Mouse (Mus musculus): ENCODE measurements at regions not wholly inside any gene's neighbourhood (a gene's known extent, or its start where the extent isn't known, plus 50 kb on each side); places are given as distances from the start of the nearest gene placed in this dataset.
"Not testable (repeated sequence)": the region's sequence is repeated elsewhere in the genome, so short reads cannot be mapped to it uniquely, and the experiment has no call there.

- no peak overlapping the region for H3K9ac ChIP-seq
- H3K4me3 ChIP-seq (replicated peaks), result no peak overlapping the region
- ATAC-seq, result no peak
- H3K27ac ChIP-seq, result no peak overlapping the region
- 87% methylated on average over 10 of the region's 10 CpGs for WGBS
- no peak overlapping the region for H3K4me2 ChIP-seq (replicated peaks)
- H3K4me1 ChIP-seq (replicated peaks), result no peaks in the 10 kb centered on the region
- no peaks in the 10 kb centered on the region for H3K36me3 ChIP-seq
- no peaks in the 10 kb centered on the region for H3K9me3 ChIP-seq
- no peaks in the 10 kb centered on the region for H3K27me3 ChIP-seq (replicated peaks)
These were observed 466.0 kb downstream of the Gm11232 start for GRCm38 (mm10) chr4:71291741-71292149.

- not testable (repeated sequence) for H3K4me2 ChIP-seq (replicated peaks); H3K4me3 ChIP-seq (replicated peaks); H3K36me3 ChIP-seq; H3K27ac ChIP-seq; H3K9me3 ChIP-seq; H3K4me1 ChIP-seq (replicated peaks); H3K27me3 ChIP-seq (replicated peaks); ATAC-seq; H3K9ac ChIP-seq
- 93% methylated on average over 22 of the region's 22 CpGs for WGBS
These were observed 466.5 kb downstream of the Gm11232 start for GRCm38 (mm10) chr4:71291111-71291740.

- H3K9ac ChIP-seq, result no peak overlapping the region
- H3K4me3 ChIP-seq (replicated peaks), result no peak overlapping the region
- no peaks in the 10 kb centered on the region for H3K4me1 ChIP-seq (replicated peaks)
- no peaks in the 10 kb centered on the region for H3K27me3 ChIP-seq (replicated peaks)
- no peak overlapping the region for H3K27ac ChIP-seq
- WGBS, result 73% methylated on average over 1 of the region's 1 CpGs
- no peaks in the 10 kb centered on the region for H3K9me3 ChIP-seq
- H3K36me3 ChIP-seq, result no peaks in the 10 kb centered on the region
- no peak for ATAC-seq
- no peak overlapping the region for H3K4me2 ChIP-seq (replicated peaks)
These were observed 474.6 kb downstream of the Gm11232 start for GRCm38 (mm10) chr4:71283147-71283546.

GRCm38 (mm10) chr4:71279710-71280109 is 478.1 kb downstream of the Gm11232 start:
- no peak overlapping the region for H3K27ac ChIP-seq
- H3K9ac ChIP-seq, result no peak overlapping the region
- H3K9me3 ChIP-seq, result no peaks in the 10 kb centered on the region
- H3K4me1 ChIP-seq (replicated peaks), result no peaks in the 10 kb centered on the region
- 47% methylated on average over 1 of the region's 1 CpGs for WGBS
- H3K36me3 ChIP-seq, result no peaks in the 10 kb centered on the region
- no peak overlapping the region for H3K4me3 ChIP-seq (replicated peaks)
- ATAC-seq, result no peak
- no peak overlapping the region for H3K4me2 ChIP-seq (replicated peaks)
- H3K27me3 ChIP-seq (replicated peaks), result no peaks in the 10 kb centered on the region

- H3K4me2 ChIP-seq (replicated peaks), result no peak overlapping the region
- no peak for ATAC-seq
- H3K4me3 ChIP-seq (replicated peaks), result no peak overlapping the region
- H3K27ac ChIP-seq, result no peak overlapping the region
- no peak overlapping the region for H3K9ac ChIP-seq
- H3K9me3 ChIP-seq, result no peaks in the 10 kb centered on the region
- no peaks in the 10 kb centered on the region for H3K27me3 ChIP-seq (replicated peaks)
- no peaks in the 10 kb centered on the region for H3K36me3 ChIP-seq
- no peaks in the 10 kb centered on the region for H3K4me1 ChIP-seq (replicated peaks)
- 77% methylated on average over 2 of the region's 2 CpGs for WGBS
These were observed 497.9 kb downstream of the Gm11232 start for GRCm38 (mm10) chr4:71259897-71260296.

- Histone ChIP-seq H3K36me3 (no peaks in the 10 kb centered on the region), H3K27me3 (replicated peaks) (no peaks in the 10 kb centered on the region), H3K4me2 (replicated peaks) (no peak overlapping the region), H3K4me1 (replicated peaks) (no peaks in the 10 kb centered on the region), H3K27ac (no peak overlapping the region), H3K4me3 (replicated peaks) (no peak overlapping the region), H3K9ac (no peak overlapping the region), H3K9me3 (no peaks in the 10 kb centered on the region)
- no peak for ATAC-seq
- WGBS, result 74% methylated on average over 4 of the region's 4 CpGs
These were observed 527.3 kb downstream of the Gm11232 start for GRCm38 (mm10) chr4:71230497-71230872.

- Histone ChIP-seq H3K9me3 (no peaks in the 10 kb centered on the region), H3K4me2 (replicated peaks) (no peak overlapping the region), H3K4me3 (replicated peaks) (no peak overlapping the region), H3K9ac (no peak overlapping the region), H3K36me3 (no peaks in the 10 kb centered on the region), H3K27ac (no peak overlapping the region), H3K4me1 (replicated peaks) (no peaks in the 10 kb centered on the region), H3K27me3 (replicated peaks) (no peaks in the 10 kb centered on the region)
- no peak for ATAC-seq
- 84% methylated on average over 3 of the region's 3 CpGs for WGBS
These were observed 527.8 kb downstream of the Gm11232 start for GRCm38 (mm10) chr4:71229796-71230496.

GRCm38 (mm10) chr4:71226653-71227052 is 531.1 kb downstream of the Gm11232 start:
- no peak overlapping the region for H3K4me2 ChIP-seq (replicated peaks)
- H3K4me1 ChIP-seq (replicated peaks), result no peaks in the 10 kb centered on the region
- no peaks in the 10 kb centered on the region for H3K9me3 ChIP-seq
- 44% methylated on average over 4 of the region's 4 CpGs for WGBS
- no peaks in the 10 kb centered on the region for H3K36me3 ChIP-seq
- no peaks in the 10 kb centered on the region for H3K27me3 ChIP-seq (replicated peaks)
- H3K9ac ChIP-seq, result no peak overlapping the region
- H3K27ac ChIP-seq, result no peak overlapping the region
- H3K4me3 ChIP-seq (replicated peaks), result no peak overlapping the region
- peak; percentile 86 for ATAC-seq

GRCm38 (mm10) chr4:71218060-71218459 is 539.7 kb downstream of the Gm11232 start:
- H3K4me1 ChIP-seq (replicated peaks), result no peaks in the 10 kb centered on the region
- no peak overlapping the region for H3K4me3 ChIP-seq (replicated peaks)
- H3K9me3 ChIP-seq, result no peaks in the 10 kb centered on the region
- 75% methylated on average over 3 of the region's 3 CpGs for WGBS
- H3K27ac ChIP-seq, result no peak overlapping the region
- ATAC-seq, result no peak
- H3K27me3 ChIP-seq (replicated peaks), result no peaks in the 10 kb centered on the region
- H3K36me3 ChIP-seq, result no peaks in the 10 kb centered on the region
- no peak overlapping the region for H3K9ac ChIP-seq
- no peak overlapping the region for H3K4me2 ChIP-seq (replicated peaks)

GRCm38 (mm10) chr4:71187801-71188200 is 570.0 kb downstream of the Gm11232 start:
- WGBS, result 46% methylated on average over 1 of the region's 1 CpGs
- no peak for ATAC-seq

GRCm38 (mm10) chr4:71177661-71178060 is 580.1 kb downstream of the Gm11232 start:
- H3K27me3 ChIP-seq (replicated peaks), result no peaks in the 10 kb centered on the region
- H3K4me3 ChIP-seq (replicated peaks), result no peak overlapping the region
- no peak overlapping the region for H3K4me2 ChIP-seq (replicated peaks)
- H3K36me3 ChIP-seq, result no peaks in the 10 kb centered on the region
- no peak overlapping the region for H3K9ac ChIP-seq
- ATAC-seq, result no peak
- H3K4me1 ChIP-seq (replicated peaks), result no peaks in the 10 kb centered on the region
- H3K9me3 ChIP-seq, result no peaks in the 10 kb centered on the region
- no peak overlapping the region for H3K27ac ChIP-seq
- WGBS, result 70% methylated on average over 2 of the region's 2 CpGs

More at GRCm38 (mm10) chr4:71187801-71188200, 570.0 kb downstream of the Gm11232 start:
- Histone ChIP-seq H3K4me2 (replicated peaks) (no peak overlapping the region), H3K27me3 (replicated peaks) (no peaks in the 10 kb centered on the region), H3K4me1 (replicated peaks) (no peaks in the 10 kb centered on the region), H3K36me3 (no peaks in the 10 kb centered on the region), H3K27ac (no peak overlapping the region), H3K4me3 (replicated peaks) (no peak overlapping the region), H3K9me3 (no peaks in the 10 kb centered on the region), H3K9ac (no peak overlapping the region)

- Histone ChIP-seq H3K9ac (no peak overlapping the region), H3K27ac (no peak overlapping the region), H3K4me2 (replicated peaks) (no peak overlapping the region), H3K9me3 (no peaks in the 10 kb centered on the region), H3K4me1 (replicated peaks) (no peaks in the 10 kb centered on the region), H3K4me3 (replicated peaks) (no peak overlapping the region), H3K36me3 (no peaks in the 10 kb centered on the region), H3K27me3 (replicated peaks) (no peaks in the 10 kb centered on the region)
- ATAC-seq, result no peak
These were observed 592.0 kb downstream of the Gm11232 start for GRCm38 (mm10) chr4:71165802-71166201.

- no peak overlapping the region for H3K27ac ChIP-seq
- no peaks in the 10 kb centered on the region for H3K4me1 ChIP-seq (replicated peaks)
- H3K27me3 ChIP-seq (replicated peaks), result no peaks in the 10 kb centered on the region
- H3K4me2 ChIP-seq (replicated peaks), result no peak overlapping the region
- 61% methylated on average over 1 of the region's 1 CpGs for WGBS
- H3K9ac ChIP-seq, result no peak overlapping the region
- no peak overlapping the region for H3K4me3 ChIP-seq (replicated peaks)
- H3K36me3 ChIP-seq, result no peaks in the 10 kb centered on the region
- no peaks in the 10 kb centered on the region for H3K9me3 ChIP-seq
- ATAC-seq, result no peak
These were observed 597.0 kb upstream of the Megf9 start for GRCm38 (mm10) chr4:71131670-71132317.
